Mouse (Mus musculus): Measurements from ENCODE around the gene Ogfrl1. TPM values are rescaled to one million over a fixed set of nuclear protein-coding genes. Genes with fewer than 3 reads are reported as not detected.

Gene Ogfrl1
- total and polyA plus RNA-seq, 3 experiments: 5.1 to 9.5 (median 7.8) TPM

GRCm38 (mm10) chr1:23352895-23353294, 44.7 kb downstream of the Ogfrl1 start:
- DNase-seq: no peak

- DNase-seq: no peak
Measured at GRCm38 (mm10) chr1:23351756-23352155, 45.8 kb downstream of the Ogfrl1 start.

- no peak for DNase-seq
Measured at GRCm38 (mm10) chr1:23345633-23346032, 51.9 kb downstream of the Ogfrl1 start.

- no peak for DNase-seq
Measured at GRCm38 (mm10) chr1:23342864-23343263, 54.7 kb downstream of the Ogfrl1 start.

- no peak for DNase-seq
Measured at GRCm38 (mm10) chr1:23342224-23342623, 55.3 kb downstream of the Ogfrl1 start.

- DNase-seq: no peak
Measured at GRCm38 (mm10) chr1:23335726-23336363, 61.7 kb downstream of the Ogfrl1 start.

- no peak for DNase-seq
Measured at GRCm38 (mm10) chr1:23335050-23335449, 62.5 kb downstream of the Ogfrl1 start.

- no peak for DNase-seq
Measured at GRCm38 (mm10) chr1:23332192-23332591, 65.4 kb downstream of the Ogfrl1 start.

GRCm38 (mm10) chr1:23325160-23325559, 72.4 kb downstream of the Ogfrl1 start:
- no peak for DNase-seq

GRCm38 (mm10) chr1:23324226-23324625, 73.3 kb downstream of the Ogfrl1 start:
- DNase-seq: no peak

GRCm38 (mm10) chr1:23323286-23323685, 74.3 kb downstream of the Ogfrl1 start:
- no peak for DNase-seq

- no peak for DNase-seq
Measured at GRCm38 (mm10) chr1:23322208-23322607, 75.4 kb downstream of the Ogfrl1 start.

- DNase-seq: peak; percentile 12
Measured at GRCm38 (mm10) chr1:23321331-23321851, 76.2 kb downstream of the Ogfrl1 start.

GRCm38 (mm10) chr1:23320591-23321195, 76.9 kb downstream of the Ogfrl1 start:
- DNase-seq: no peak
